Mouse (Mus musculus): ENCODE measurements around the gene Shd.

DNA sequence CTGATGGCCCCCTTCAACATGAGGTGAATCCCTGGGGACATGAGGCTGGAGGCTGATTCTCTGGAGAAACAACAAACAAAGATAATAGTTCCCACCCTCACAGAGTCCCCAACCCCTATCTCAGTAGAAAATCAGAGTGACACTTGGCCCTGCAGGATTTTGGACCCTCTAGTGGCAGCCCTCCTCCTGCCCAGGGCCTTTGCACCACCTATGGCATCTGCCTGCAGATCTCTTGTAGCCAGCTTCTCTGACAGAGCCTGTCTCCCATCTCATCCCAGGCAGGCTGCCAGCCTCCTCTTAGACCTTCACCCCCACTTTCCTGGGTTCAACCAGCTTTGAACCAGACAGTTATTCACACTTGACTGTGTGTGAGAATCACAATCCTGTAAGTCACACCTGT is 9.5 kb upstream of the Shd start:
- TF ChIP-seq CTCF (IDR thresholded peaks at IDR 0.05; ENCODE audit: insufficient read depth, low read depth, low read length) (no peak), POLR2A (IDR thresholded peaks at IDR 0.05; ENCODE audit: insufficient read depth, low read depth, low read length) (no peak)
